9 mouse cellular contexts compared by ENCODE assay signal in the genomic region with DNA sequence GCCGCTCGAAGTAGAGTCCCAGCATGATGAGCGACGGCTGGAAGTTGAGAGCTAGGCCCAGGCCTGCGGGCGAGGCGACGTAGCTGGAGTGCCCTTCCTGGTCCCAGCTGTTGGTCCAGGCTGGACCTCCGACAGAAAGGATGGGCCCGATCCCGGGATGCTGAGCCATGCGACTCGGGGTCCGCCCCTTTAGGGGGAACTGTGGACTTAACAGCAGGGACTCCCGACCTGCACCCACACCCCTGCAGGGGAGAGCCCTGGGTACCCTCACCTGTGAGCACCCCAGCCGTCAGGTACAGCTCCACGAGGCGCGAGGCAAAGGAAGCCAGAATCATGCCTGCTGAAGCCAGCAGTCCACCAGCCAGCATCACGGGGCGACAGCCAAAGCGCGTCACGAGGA. TPM values are rescaled to one million over a fixed set of nuclear protein-coding genes. Genes with fewer than 3 reads are reported as not detected.
A peak's percentile ranks its signal among the peaks of the same experiment; 100 is the strongest.
DNase-seq lines count a peak whose midpoint lies in the region; ATAC-seq lines count a peak whose summit lies in the region.
"Had no signal": no experiment of that assay in that cellular context is flagged by ENCODE, and none has a peak within 500 bp of the region (broad histone marks: within the 10 kb centered on the region; RNA-seq: fewer than 3 reads in every experiment).

No protein-coding gene starts in this region.

- intact Hi-C loops in heart, postnatal 36 days (cut with DNase I) = no loop called here

- peaks cover 9 to 17% of the 10 kb centered on the region in 2 experiments for H3K4me1 ChIP-seq in heart, embryonic 14.5 days (ENCODE audit: control insufficient read depth in 2 of 2, insufficient read depth in 2 of 2, low read length in 2 of 2)
- peaks cover 39% of the 10 kb centered on the region for H3K4me1 ChIP-seq in embryonic facial prominence, embryonic 10.5 days
- peaks cover 15% of the 10 kb centered on the region for H3K4me1 ChIP-seq in hindbrain, embryonic 15.5 days (replicated peaks)
- peaks cover 12% of the 10 kb centered on the region for H3K4me1 ChIP-seq in midbrain, embryonic 13.5 days (replicated peaks)

- H3K4me2 ChIP-seq in heart, embryonic 14.5 days (ENCODE audit: low read length) = peak overlapping the region; percentile 90
- H3K4me2 ChIP-seq in hindbrain, embryonic 15.5 days = peak overlapping the region; percentile 79
- peak overlapping the region; percentile 67 for H3K4me2 ChIP-seq in midbrain, embryonic 13.5 days (replicated peaks)

- peaks cover 18% of the 10 kb centered on the region for H3K27me3 ChIP-seq in heart, embryonic 14.5 days (ENCODE audit: control insufficient read depth, insufficient read depth, low read length)
- H3K27me3 ChIP-seq in embryonic facial prominence, embryonic 10.5 days (replicated peaks; ENCODE audit: low read depth, poor library complexity, severe bottlenecking) = peaks cover 69% of the 10 kb centered on the region
- H3K27me3 ChIP-seq in hindbrain, embryonic 15.5 days = peaks cover 30% of the 10 kb centered on the region
- peaks cover 51% of the 10 kb centered on the region for H3K27me3 ChIP-seq in midbrain, embryonic 13.5 days

- peaks cover 14% of the 10 kb centered on the region; the same call in 1 of the 2 replicates for H3K36me3 ChIP-seq in heart, embryonic 14.5 days (ENCODE audit: control insufficient read depth, insufficient read depth, low read length)
- H3K36me3 ChIP-seq in embryonic facial prominence, embryonic 10.5 days (replicated peaks) = peaks cover 22% of the 10 kb centered on the region
- peaks cover 4% of the 10 kb centered on the region; the same call in 1 of the 2 replicates for H3K36me3 ChIP-seq in hindbrain, embryonic 15.5 days
- peaks cover 23% of the 10 kb centered on the region for H3K36me3 ChIP-seq in midbrain, embryonic 13.5 days

- 26% methylated on average over 23 of the region's 24 CpGs for WGBS in heart, embryonic 14.5 days
- WGBS in embryonic facial prominence, embryonic 10.5 days = 32% methylated on average over 24 of the region's 24 CpGs
- 29% methylated on average over 24 of the region's 24 CpGs for WGBS in hindbrain, embryonic 15.5 days
- 32% methylated on average over 24 of the region's 24 CpGs for WGBS in midbrain, embryonic 13.5 days

- H3K9ac ChIP-seq in heart, embryonic 14.5 days (ENCODE audit: low read length) = peak overlapping the region; percentile 80
- peak overlapping the region; percentile 48 for H3K9ac ChIP-seq in hindbrain, embryonic 15.5 days
- H3K9ac ChIP-seq in midbrain, embryonic 13.5 days (replicated peaks) = peak overlapping the region; percentile 59; the same call in 1 of the 2 replicates

- no peaks in the 10 kb centered on the region for H3K9me3 ChIP-seq in heart, embryonic 14.5 days (ENCODE audit: control insufficient read depth, low read length)
- no peaks in the 10 kb centered on the region for H3K9me3 ChIP-seq in embryonic facial prominence, embryonic 10.5 days
- no peaks in the 10 kb centered on the region for H3K9me3 ChIP-seq in hindbrain, embryonic 15.5 days
- H3K9me3 ChIP-seq in midbrain, embryonic 13.5 days = no peaks in the 10 kb centered on the region

- peak overlapping the region; percentile 43 to 45 for H3K4me3 ChIP-seq in heart, embryonic 14.5 days (ENCODE audit: control insufficient read depth in 1 of 2, insufficient read depth in 1 of 2, low read depth in 1 of 2, low read length in 2 of 2)
- peak overlapping the region; percentile 57 for H3K4me3 ChIP-seq in embryonic facial prominence, embryonic 10.5 days
- peak overlapping the region; percentile 38 for H3K4me3 ChIP-seq in hindbrain, embryonic 15.5 days
- H3K4me3 ChIP-seq in midbrain, embryonic 13.5 days (replicated peaks) = peak overlapping the region; percentile 39

- no peak for DNase-seq in heart, postnatal 36 days
- peak; percentile 57 for DNase-seq in embryonic facial prominence, embryonic 10.5 days (ENCODE audit: low spot score)
- DNase-seq in adrenal gland, postnatal 36 days = no peak
- no peak for DNase-seq in spleen, postnatal 10 days (ENCODE audit: low spot score in 2 of 2)
- no peak for DNase-seq in thymus, adult 18-20 months
- DNase-seq: right cerebral cortex, postnatal 4 days had no signal

- no peak overlapping the region for H3K27ac ChIP-seq in heart, embryonic 14.5 days (replicated peaks in 1 of 2; ENCODE audit: control insufficient read depth in 1 of 2, insufficient read depth in 1 of 2, low read depth in 2 of 2, low read length in 2 of 2)
- H3K27ac ChIP-seq in embryonic facial prominence, embryonic 10.5 days (replicated peaks) = peak overlapping the region; percentile 75
- H3K27ac ChIP-seq in hindbrain, embryonic 15.5 days (replicated peaks) = no peak overlapping the region
- no peak overlapping the region for H3K27ac ChIP-seq in midbrain, embryonic 13.5 days

- ATAC-seq in heart, embryonic 14.5 days (ENCODE audit: insufficient number of reproducible peaks, insufficient read depth, low FRiP score, low read depth) = no peak
- peak; percentile 10; the same call in 1 of the 2 replicates for ATAC-seq in hindbrain, embryonic 15.5 days (ENCODE audit: low FRiP score, low read depth)
- peak; percentile 17; the same call in 1 of the 2 replicates for ATAC-seq in midbrain, embryonic 13.5 days

RNA-seq across cellular contexts. Expression of gene Slc16a8, which starts 2.0 kb away (rescaled TPM):
- polyA plus RNA-seq in heart, embryonic 14.5 days (2014; fragmentation: Nextera tagmentation; extraction: Ambion mirVana) = 0.28 and 0.75 TPM in 2 replicates
- total RNA-seq in heart, postnatal 36 days (2021) = under 1 TPM; 0.53 to 0.62 TPM
- polyA plus RNA-seq in embryonic facial prominence, embryonic 10.5 days (2016; fragmentation: Nextera tagmentation; extraction: Ambion mirVana) = 0.16 and 0.34 TPM in 2 replicates
- 1.00 and 1.2 TPM in 2 replicates for polyA plus RNA-seq in hindbrain, embryonic 15.5 days (2015; fragmentation: Nextera tagmentation; extraction: Ambion mirVana)
- 0.22 and 0.23 TPM in 2 replicates for polyA plus RNA-seq in midbrain, embryonic 13.5 days (2015; fragmentation: Nextera tagmentation; extraction: Ambion mirVana)
- total RNA-seq in adrenal gland, postnatal 36 days (2021) = not detected

RNA-seq across cellular contexts. Expression of gene Gm49486, which starts 23.4 kb away (rescaled TPM):
- 0.63 and 0.84 TPM in 2 replicates for polyA plus RNA-seq in heart, embryonic 14.5 days (2014; fragmentation: Nextera tagmentation; extraction: Ambion mirVana)
- under 1 TPM; 0.89 to 0.95 TPM for total RNA-seq in heart, postnatal 36 days (2021)
- 0.29 and 0.35 TPM in 2 replicates for polyA plus RNA-seq in embryonic facial prominence, embryonic 10.5 days (2016; fragmentation: Nextera tagmentation; extraction: Ambion mirVana)
- polyA plus RNA-seq in hindbrain, embryonic 15.5 days (2015; fragmentation: Nextera tagmentation; extraction: Ambion mirVana) = 1.0 and 1.4 TPM in 2 replicates
- polyA plus RNA-seq in midbrain, embryonic 13.5 days (2015; fragmentation: Nextera tagmentation; extraction: Ambion mirVana) = 0.88 and 1.0 TPM in 2 replicates
- under 1 TPM in 1 of 2 experiments, not detected in 1; 0.13 TPM for total RNA-seq in adrenal gland, postnatal 36 days (2021)

RNA-seq across cellular contexts. Expression of gene Pick1, which starts 23.6 kb away (rescaled TPM):
- polyA plus RNA-seq in heart, embryonic 14.5 days (2014; fragmentation: Nextera tagmentation; extraction: Ambion mirVana) = 19.2 and 24.5 TPM in 2 replicates
- 10 to 100 TPM; 22.4 to 24.1 TPM for total RNA-seq in heart, postnatal 36 days (2021)
- polyA plus RNA-seq in embryonic facial prominence, embryonic 10.5 days (2016; fragmentation: Nextera tagmentation; extraction: Ambion mirVana) = 45.6 and 50.1 TPM in 2 replicates
- 88.6 and 93.2 TPM in 2 replicates for polyA plus RNA-seq in hindbrain, embryonic 15.5 days (2015; fragmentation: Nextera tagmentation; extraction: Ambion mirVana)
- polyA plus RNA-seq in midbrain, embryonic 13.5 days (2015; fragmentation: Nextera tagmentation; extraction: Ambion mirVana) = 82.2 and 86.8 TPM in 2 replicates
- total RNA-seq in adrenal gland, postnatal 36 days (2021) = 10 to 100 TPM; 17.7 to 18.1 TPM

RNA-seq across cellular contexts. Expression of gene Baiap2l2, which starts 32.8 kb away (rescaled TPM):
- 9.1 and 13.9 TPM in 2 replicates for polyA plus RNA-seq in heart, embryonic 14.5 days (2014; fragmentation: Nextera tagmentation; extraction: Ambion mirVana)
- under 1 TPM in 1 of 2 experiments, not detected in 1; 0.50 TPM for total RNA-seq in heart, postnatal 36 days (2021)
- 2.5 and 6.0 TPM in 2 replicates for polyA plus RNA-seq in embryonic facial prominence, embryonic 10.5 days (2016; fragmentation: Nextera tagmentation; extraction: Ambion mirVana)
- polyA plus RNA-seq in hindbrain, embryonic 15.5 days (2015; fragmentation: Nextera tagmentation; extraction: Ambion mirVana) = 3.7 and 4.0 TPM in 2 replicates
- 0.72 and 1.4 TPM in 2 replicates for polyA plus RNA-seq in midbrain, embryonic 13.5 days (2015; fragmentation: Nextera tagmentation; extraction: Ambion mirVana)
- not detected for total RNA-seq in adrenal gland, postnatal 36 days (2021)
